Mouse (Mus musculus) limb, embryonic 15.5 days (tissue): Measurements from ENCODE around the gene Ykt6. TPM values are rescaled to one million over a fixed set of nuclear protein-coding genes. Genes with fewer than 3 reads are reported as not detected.
"Not testable (repeated sequence)": the region's sequence is repeated elsewhere in the genome, so short reads cannot be mapped to it uniquely, and the experiment has no call there.

Source experiments
- ATAC-seq: fragments of 200-750 bp; cut with Nextera tagmentation; 2 replicates; pipeline ENCODE4 v1.8.0; 2017; ENCODE audit warnings: low read depth, moderate TSS enrichment; ENCODE audit not compliant: insufficient number of reproducible peaks, low FRiP score, low TSS enrichment
- H3K27ac ChIP-seq: fragments of 300-500 bp; sonication (generic); 2 replicates; pipeline ENCODE4 v1.5.1; 2015; ENCODE audit warnings: moderate library complexity, mild to moderate bottlenecking, inconsistent platforms
- H3K27me3 ChIP-seq: fragments of 300-500 bp; sonication (generic); 2 replicates; pipeline ENCODE4 v1.6.1; 2015; ENCODE audit warnings: inconsistent platforms
- H3K36me3 ChIP-seq: fragments of 300-500 bp; sonication (generic); 2 replicates; pipeline ENCODE4 v1.6.1; 2015; ENCODE audit warnings: inconsistent platforms
- H3K4me1 ChIP-seq: fragments of 300-500 bp; sonication (generic); 2 replicates; pipeline ENCODE4 v1.6.1; 2015; ENCODE audit warnings: inconsistent platforms
- H3K4me2 ChIP-seq: fragments of 300-500 bp; sonication (generic); 2 replicates; pipeline ENCODE4 v1.6.1; 2015; ENCODE audit warnings: mild to moderate bottlenecking, inconsistent platforms
- H3K4me3 ChIP-seq: fragments of 300-500 bp; sonication (generic); 2 replicates; pipeline ENCODE4 v1.5.1; 2015; ENCODE audit warnings: mild to moderate bottlenecking, inconsistent platforms
- H3K9ac ChIP-seq: fragments of 300-500 bp; sonication (generic); 2 replicates; pipeline ENCODE4 v1.6.1; 2015; ENCODE audit warnings: inconsistent platforms
- H3K9me3 ChIP-seq: fragments of 300-500 bp; sonication (generic); 2 replicates; pipeline ENCODE4 v1.6.1; 2016; ENCODE audit warnings: inconsistent platforms
- WGBS: fragments of 180-500 bp; shearing (Covaris S2); methylation state at CpG from one replicate; pipeline ENCODE4 v1.1.7; 2015; 5-methylcytosine and 5-hydroxymethylcytosine counted together
- polyA plus RNA-seq: library from polyadenylated mRNA; unstranded; fragments of >200 nt; fragmentation: Nextera tagmentation; extraction: Ambion mirVana; gene quantifications from 2 replicates; pipeline ENCODE4 v1.2.1, GENCODE M21; 2015

Gene Ykt6
- polyA plus RNA-seq, 1 experiment from 2014 or later, result 77.4 TPM

GRCm38 (mm10) chr11:6010751-6011482, 55.4 kb downstream of the Ykt6 start:
- not testable (repeated sequence) for H3K9ac ChIP-seq, H3K27me3 ChIP-seq, H3K27ac ChIP-seq, H3K4me1 ChIP-seq, H3K36me3 ChIP-seq, H3K9me3 ChIP-seq, H3K4me3 ChIP-seq, ATAC-seq, H3K4me2 ChIP-seq
- 88% methylated on average over 4 of the region's 18 CpGs for WGBS

GRCm38 (mm10) chr11:6011879-6012278, 56.4 kb downstream of the Ykt6 start:
- Histone ChIP-seq H3K27me3 (no peaks in the 10 kb centered on the region), H3K27ac (no peak overlapping the region), H3K4me2 (no peak overlapping the region), H3K9ac (no peak overlapping the region), H3K9me3 (no peaks in the 10 kb centered on the region), H3K4me1 (0 out of 2 replicates have a peak, but pooled peaks cover 2% of the 10 kb centered on the region), H3K36me3 (no peaks in the 10 kb centered on the region), H3K4me3 (no peak overlapping the region)
- ATAC-seq, result no peak
- 93% methylated on average over 3 of the region's 3 CpGs for WGBS

GRCm38 (mm10) chr11:6013359-6013758, 57.9 kb downstream of the Ykt6 start:
- Histone ChIP-seq H3K9me3 (no peaks in the 10 kb centered on the region), H3K9ac (no peak overlapping the region), H3K4me1 (0 out of 2 replicates have a peak, but pooled peaks cover 2% of the 10 kb centered on the region), H3K4me3 (no peak overlapping the region), H3K27ac (no peak overlapping the region), H3K27me3 (no peaks in the 10 kb centered on the region), H3K36me3 (no peaks in the 10 kb centered on the region), H3K4me2 (no peak overlapping the region)
- WGBS, result 63% methylated on average over 2 of the region's 2 CpGs
- ATAC-seq, result no peak

- H3K9ac ChIP-seq, result no peak overlapping the region
- 0 out of 2 replicates have a peak, but pooled peaks cover 2% of the 10 kb centered on the region for H3K4me1 ChIP-seq
- H3K4me2 ChIP-seq, result no peak overlapping the region
- H3K4me3 ChIP-seq, result no peak overlapping the region
- ATAC-seq, result no peak
- WGBS, result 70% methylated on average over 6 of the region's 6 CpGs
- no peaks in the 10 kb centered on the region for H3K27me3 ChIP-seq
- no peaks in the 10 kb centered on the region for H3K36me3 ChIP-seq
- no peak overlapping the region for H3K27ac ChIP-seq
- no peaks in the 10 kb centered on the region for H3K9me3 ChIP-seq
These were observed 59.5 kb downstream of the Ykt6 start for GRCm38 (mm10) chr11:6015011-6015431.

GRCm38 (mm10) chr11:6016368-6016767, 60.9 kb downstream of the Ykt6 start:
- 0 out of 2 replicates have a peak, but pooled peaks cover 2% of the 10 kb centered on the region for H3K4me1 ChIP-seq
- no peak for ATAC-seq
- H3K36me3 ChIP-seq, result no peaks in the 10 kb centered on the region
- H3K9ac ChIP-seq, result no peak overlapping the region
- no peaks in the 10 kb centered on the region for H3K27me3 ChIP-seq
- no peak overlapping the region for H3K4me3 ChIP-seq
- no peak overlapping the region for H3K4me2 ChIP-seq
- WGBS, result 6% methylated on average over 3 of the region's 3 CpGs
- no peaks in the 10 kb centered on the region for H3K9me3 ChIP-seq
- H3K27ac ChIP-seq, result no peak overlapping the region

- Histone ChIP-seq H3K4me1 (0 out of 2 replicates have a peak, but pooled peaks cover 2% of the 10 kb centered on the region), H3K27me3 (no peaks in the 10 kb centered on the region), H3K36me3 (no peaks in the 10 kb centered on the region), H3K9ac (no peak overlapping the region), H3K4me2 (no peak overlapping the region), H3K27ac (no peak overlapping the region), H3K9me3 (no peaks in the 10 kb centered on the region), H3K4me3 (no peak overlapping the region)
- 61% methylated on average over 9 of the region's 9 CpGs for WGBS
- no peak for ATAC-seq
These were observed 61.4 kb downstream of the Ykt6 start for GRCm38 (mm10) chr11:6016797-6017395.

Other genes with a start within 250 kb of the Ykt6 start
- gene Mrps24, start 240.0 kb upstream of the Ykt6 start, polyA plus RNA-seq, result 164 and 170 TPM in 2 replicates
- gene Urgcp, start 193.3 kb upstream of the Ykt6 start, polyA plus RNA-seq, result 28.5 and 29.1 TPM in 2 replicates
- 143 and 152 TPM in 2 replicates for gene Dbnl, start 167.2 kb upstream of the Ykt6 start, polyA plus RNA-seq
- gene Pgam2, start 152.0 kb upstream of the Ykt6 start, polyA plus RNA-seq, result 68.7 and 217 TPM in 2 replicates
- gene Polm, start 117.7 kb upstream of the Ykt6 start, polyA plus RNA-seq, result 10.4 and 11.6 TPM in 2 replicates
- 78.4 and 83.4 TPM in 2 replicates for gene Aebp1, start 93.7 kb upstream of the Ykt6 start, polyA plus RNA-seq
- 116 and 118 TPM in 2 replicates for gene Pold2, start 77.4 kb upstream of the Ykt6 start, polyA plus RNA-seq
- 3.7 and 6.2 TPM in 2 replicates for gene Myl7, start 56.9 kb upstream of the Ykt6 start, polyA plus RNA-seq
- gene Gck, start 5.6 kb upstream of the Ykt6 start, polyA plus RNA-seq, result 1.1 and 1.3 TPM in 2 replicates
- gene Camk2b, start 110.7 kb downstream of the Ykt6 start, polyA plus RNA-seq, result 2.6 and 4.4 TPM in 2 replicates
- gene A730071L15Rik, start 244.3 kb downstream of the Ykt6 start, polyA plus RNA-seq, result 0.24 and 0.37 TPM in 2 replicates
- gene Nudcd3, start 244.7 kb downstream of the Ykt6 start, polyA plus RNA-seq, result 40.3 and 41.2 TPM in 2 replicates